Mouse (Mus musculus) liver, embryonic 12.5 days (tissue): Measurements from ENCODE around the gene Nisch. TPM values are rescaled to one million over a fixed set of nuclear protein-coding genes. Genes with fewer than 3 reads are reported as not detected.
A peak's percentile ranks its signal among the peaks of the same experiment; 100 is the strongest.

Experiments used
- ATAC-seq: fragments of 200-750 bp; cut with Nextera tagmentation; 2 replicates; pipeline ENCODE4 v1.8.0; 2017; ENCODE audit warnings: moderate number of reproducible peaks, mild to moderate bottlenecking, moderate library complexity
- H3K27ac ChIP-seq: fragments of 300-500 bp; sonication (generic); 2 replicates; pipeline ENCODE4 v1.5.1; 2016; ENCODE audit warnings: mild to moderate bottlenecking
- H3K27me3 ChIP-seq: fragments of 300-500 bp; sonication (generic); replicated peaks from 2 replicates; pipeline ENCODE4 v1.6.1; 2016; ENCODE audit warnings: mild to moderate bottlenecking, moderate library complexity
- H3K36me3 ChIP-seq: fragments of 300-500 bp; sonication (generic); 2 replicates; pipeline ENCODE4 v1.6.1; 2016; ENCODE audit warnings: mild to moderate bottlenecking, moderate library complexity
- H3K4me1 ChIP-seq: fragments of 300-500 bp; sonication (generic); 2 replicates; pipeline ENCODE4 v1.6.1; 2016
- H3K4me2 ChIP-seq: fragments of 300-500 bp; sonication (generic); 2 replicates; pipeline ENCODE4 v1.6.1; 2016; ENCODE audit warnings: mild to moderate bottlenecking, moderate library complexity
- H3K4me3 ChIP-seq: fragments of 300-500 bp; sonication (generic); 2 replicates; pipeline ENCODE4 v1.5.1; 2016; ENCODE audit warnings: mild to moderate bottlenecking, moderate library complexity
- H3K9ac ChIP-seq: fragments of 300-500 bp; sonication (generic); 2 replicates; pipeline ENCODE4 v1.6.1; 2016; ENCODE audit warnings: mild to moderate bottlenecking, moderate library complexity
- H3K9me3 ChIP-seq: fragments of 300-500 bp; sonication (generic); replicated peaks from 2 replicates; pipeline ENCODE4 v1.6.1; 2016; ENCODE audit warnings: mild to moderate bottlenecking, moderate library complexity
- WGBS: fragments of 180-500 bp; shearing (Covaris S2); methylation state at CpG from one replicate; pipeline ENCODE4 v1.1.7; 2016; ENCODE audit not compliant: insufficient replicate concordance; 5-methylcytosine and 5-hydroxymethylcytosine counted together
- polyA plus RNA-seq: library from polyadenylated mRNA; unstranded; fragments of >200 nt; fragmentation: Nextera tagmentation; extraction: Ambion mirVana; gene quantifications from 2 replicates; pipeline ENCODE4 v1.2.1, GENCODE M21; 2016

Gene Nisch
- polyA plus RNA-seq, 1 experiment from 2014 or later = 151 TPM

- H3K4me3 ChIP-seq = peak overlapping the region; percentile 92
- H3K4me2 ChIP-seq = peak overlapping the region; percentile 99
- H3K36me3 ChIP-seq = peaks cover 46% of the 10 kb centered on the region
- no peaks in the 10 kb centered on the region for H3K9me3 ChIP-seq
- H3K4me1 ChIP-seq = peaks cover 43% of the 10 kb centered on the region
- WGBS = 73% methylated on average over 7 of the region's 7 CpGs
- peak overlapping the region; percentile 95 for H3K9ac ChIP-seq
- H3K27ac ChIP-seq = peak overlapping the region; percentile 82
- no peak for ATAC-seq
- H3K27me3 ChIP-seq = no peaks in the 10 kb centered on the region
Measured at GRCm38 (mm10) chr14:31132491-31132975, 84.2 kb downstream of the Nisch start.

DNA sequence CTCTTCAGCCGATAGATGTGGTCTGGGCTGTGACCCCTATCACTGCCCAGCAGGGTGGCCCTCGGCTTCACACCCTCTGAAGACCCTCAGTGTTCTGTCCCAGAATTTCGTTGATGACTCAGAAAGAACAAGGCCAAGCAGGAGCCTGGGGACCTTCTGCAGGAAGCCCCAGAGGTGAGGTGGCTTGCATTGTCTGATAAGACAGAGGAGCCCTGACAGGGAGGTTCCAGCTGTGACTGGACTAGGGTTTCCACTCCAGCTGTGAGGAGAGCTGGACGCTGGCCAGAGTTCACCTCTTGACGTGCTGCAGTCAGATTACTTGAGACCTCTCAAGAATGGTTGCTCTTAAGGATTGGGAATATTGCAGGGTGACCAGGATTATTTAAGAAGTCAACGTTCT is 84.7 kb downstream of the Nisch start:
- WGBS = 10% methylated on average over 6 of the region's 6 CpGs
- peak overlapping the region; percentile 82 for H3K27ac ChIP-seq
- H3K9me3 ChIP-seq = no peaks in the 10 kb centered on the region
- H3K4me1 ChIP-seq = peaks cover 48% of the 10 kb centered on the region
- peaks cover 44% of the 10 kb centered on the region for H3K36me3 ChIP-seq
- ATAC-seq = no peak
- peak overlapping the region; percentile 92 for H3K4me3 ChIP-seq
- H3K4me2 ChIP-seq = peak overlapping the region; percentile 99
- peak overlapping the region; percentile 95 for H3K9ac ChIP-seq
- H3K27me3 ChIP-seq = no peaks in the 10 kb centered on the region

GRCm38 (mm10) chr14:31131272-31131821 is 85.4 kb downstream of the Nisch start:
- H3K4me1 ChIP-seq = peaks cover 54% of the 10 kb centered on the region
- ATAC-seq = no peak; the same call in 1 of the 2 replicates
- peak overlapping the region; percentile 99 for H3K4me2 ChIP-seq
- H3K9me3 ChIP-seq = no peaks in the 10 kb centered on the region
- H3K9ac ChIP-seq = peak overlapping the region; percentile 95
- H3K36me3 ChIP-seq = peaks cover 44% of the 10 kb centered on the region
- under 1% methylated on average over 43 of the region's 43 CpGs for WGBS
- peak overlapping the region; percentile 82 for H3K27ac ChIP-seq
- no peaks in the 10 kb centered on the region for H3K27me3 ChIP-seq
- H3K4me3 ChIP-seq = peak overlapping the region; percentile 92

DNA sequence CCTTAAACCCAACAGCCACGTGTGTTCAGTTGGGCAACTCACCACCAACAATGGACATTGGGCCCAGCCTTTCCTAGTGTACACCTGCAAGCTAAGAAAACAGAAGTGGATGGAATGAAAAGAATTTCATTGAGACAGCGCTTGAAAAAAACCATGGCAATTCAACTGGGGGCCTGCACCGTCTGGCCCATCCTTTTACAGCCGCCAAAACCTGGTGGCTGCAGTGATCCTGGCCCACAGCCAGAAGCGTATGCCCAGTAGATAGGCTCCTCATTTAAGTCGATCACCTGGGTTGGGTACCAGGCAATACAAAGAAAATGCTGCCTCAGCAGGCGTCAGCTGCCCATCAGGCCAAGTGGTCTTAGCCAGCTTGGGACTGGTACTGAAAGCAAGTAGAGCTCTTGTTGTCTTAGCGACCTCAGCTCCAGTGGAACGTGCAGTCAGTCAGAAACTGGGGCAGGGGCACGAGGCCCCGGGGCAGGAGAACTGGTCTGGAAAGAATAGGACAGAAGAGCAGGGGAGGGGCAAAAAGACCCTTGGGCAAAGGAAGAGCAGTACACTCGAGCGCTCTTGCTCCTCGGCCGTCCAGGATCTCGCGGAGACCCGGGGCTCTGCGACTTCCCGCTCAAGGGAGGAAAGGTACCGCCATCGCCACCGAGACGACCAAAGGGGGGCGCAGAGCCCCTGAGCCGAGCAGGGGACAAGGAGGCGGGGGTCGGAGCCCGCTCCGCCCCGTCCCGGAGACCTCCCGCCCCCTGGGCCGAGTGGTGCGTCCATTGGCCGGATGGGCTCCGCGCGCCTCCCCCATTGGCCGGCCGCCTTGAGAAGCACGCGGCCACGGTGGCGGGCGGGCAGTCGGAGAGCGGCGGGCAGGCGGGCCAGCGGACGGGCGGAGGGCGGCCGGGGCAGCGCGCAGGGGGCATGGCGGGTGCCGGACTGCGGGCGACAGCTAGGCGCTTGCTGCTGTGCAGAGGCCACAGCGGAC is 86.2 kb downstream of the Nisch start, which contains the start of gene Nt5dc2:
Nt5dc2 (plus strand) TSS at position 818 of the 985 bp plus-strand sequence.
- H3K4me1 ChIP-seq = peaks cover 63% of the 10 kb centered on the region

DNA sequence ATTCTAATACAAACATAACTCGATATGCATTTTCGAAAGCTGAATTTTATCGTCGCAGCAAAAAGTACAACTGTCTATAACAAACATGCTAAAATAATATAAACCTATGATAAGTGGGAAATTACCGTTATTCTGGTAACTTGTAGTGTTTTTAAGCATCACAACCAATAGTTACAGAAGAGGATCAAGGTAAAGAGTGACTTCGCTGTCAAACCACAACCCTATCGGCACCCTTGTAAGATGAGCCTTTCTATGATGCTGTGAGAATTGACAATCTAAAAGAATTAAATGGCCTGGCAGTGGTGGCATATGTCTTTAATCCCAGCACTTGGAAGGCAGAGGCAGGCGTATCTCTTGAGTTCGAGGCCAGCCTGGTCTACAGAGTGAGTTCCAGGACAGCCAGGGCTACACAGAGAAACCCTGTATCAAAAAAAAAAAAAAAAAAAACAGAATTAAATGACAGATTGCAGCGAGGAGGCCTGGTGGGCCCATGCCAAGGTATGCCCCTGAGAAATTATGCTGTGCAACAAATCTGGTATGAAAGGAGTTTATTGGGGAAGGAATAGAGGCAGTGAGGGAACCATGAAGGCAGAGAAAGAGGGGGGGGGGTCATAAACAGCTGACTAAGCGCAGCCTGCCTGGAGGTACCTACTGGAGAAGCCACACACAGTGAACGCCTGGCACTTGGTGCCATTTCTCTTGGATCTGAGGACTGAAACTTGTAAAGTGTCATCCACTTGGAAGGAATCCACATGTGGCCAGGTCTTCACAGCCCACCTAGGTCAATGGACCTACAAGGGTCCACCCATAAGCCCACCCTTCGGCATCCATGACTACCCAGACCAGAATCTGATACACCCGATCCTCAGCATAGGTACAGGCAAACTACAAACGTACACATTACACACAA is 87.2 kb downstream of the Nisch start:
- Histone ChIP-seq H3K4me2 (peak overlapping the region; percentile 99), H3K9me3 (no peaks in the 10 kb centered on the region), H3K27me3 (no peaks in the 10 kb centered on the region), H3K4me1 (peaks cover 72% of the 10 kb centered on the region), H3K4me3 (peak overlapping the region; percentile 92), H3K9ac (peak overlapping the region; percentile 47; the same call in 1 of the 2 replicates), H3K36me3 (peaks cover 41% of the 10 kb centered on the region), H3K27ac (peak overlapping the region; percentile 82)
- 60% methylated on average over 15 of the region's 15 CpGs for WGBS
- ATAC-seq = no peak

More for the DNA sequence above, 86.2 kb downstream of the Nisch start, which contains the start of gene Nt5dc2:
- H3K4me2 ChIP-seq = peak within 1 kb of the TSS; percentile 99
- H3K9ac ChIP-seq = peak within 1 kb of the TSS; percentile 95
- no peaks in the 10 kb centered on the region for H3K27me3 ChIP-seq
- H3K27ac ChIP-seq = peak within 1 kb of the TSS; percentile 82
- peaks cover 41% of the 10 kb centered on the region for H3K36me3 ChIP-seq
- peak; percentile 69 for ATAC-seq
- H3K9me3 ChIP-seq = no peaks in the 10 kb centered on the region
- WGBS = 6% methylated on average over 61 of the region's 63 CpGs
- peak within 1 kb of the TSS; percentile 92 for H3K4me3 ChIP-seq

- peaks cover 41% of the 10 kb centered on the region for H3K36me3 ChIP-seq
- peak within 1 kb of the TSS; percentile 86 for H3K27ac ChIP-seq
- peaks cover 76% of the 10 kb centered on the region for H3K4me1 ChIP-seq
- H3K4me3 ChIP-seq = peak within 1 kb of the TSS; percentile 92
- H3K9ac ChIP-seq = peak within 1 kb of the TSS; percentile 88
- peak; percentile 92 for ATAC-seq
- H3K9me3 ChIP-seq = no peaks in the 10 kb centered on the region
- under 1% methylated on average over 33 of the region's 33 CpGs for whole genome bisulfite sequencing
- peak within 1 kb of the TSS; percentile 99 for H3K4me2 ChIP-seq
- H3K27me3 ChIP-seq = no peaks in the 10 kb centered on the region
Measured at GRCm38 (mm10) chr14:31128826-31129219, 87.9 kb downstream of the Nisch start, which contains the start of gene Smim4. Gene Smim4 (minus strand): TSS chr14:31128956.

DNA sequence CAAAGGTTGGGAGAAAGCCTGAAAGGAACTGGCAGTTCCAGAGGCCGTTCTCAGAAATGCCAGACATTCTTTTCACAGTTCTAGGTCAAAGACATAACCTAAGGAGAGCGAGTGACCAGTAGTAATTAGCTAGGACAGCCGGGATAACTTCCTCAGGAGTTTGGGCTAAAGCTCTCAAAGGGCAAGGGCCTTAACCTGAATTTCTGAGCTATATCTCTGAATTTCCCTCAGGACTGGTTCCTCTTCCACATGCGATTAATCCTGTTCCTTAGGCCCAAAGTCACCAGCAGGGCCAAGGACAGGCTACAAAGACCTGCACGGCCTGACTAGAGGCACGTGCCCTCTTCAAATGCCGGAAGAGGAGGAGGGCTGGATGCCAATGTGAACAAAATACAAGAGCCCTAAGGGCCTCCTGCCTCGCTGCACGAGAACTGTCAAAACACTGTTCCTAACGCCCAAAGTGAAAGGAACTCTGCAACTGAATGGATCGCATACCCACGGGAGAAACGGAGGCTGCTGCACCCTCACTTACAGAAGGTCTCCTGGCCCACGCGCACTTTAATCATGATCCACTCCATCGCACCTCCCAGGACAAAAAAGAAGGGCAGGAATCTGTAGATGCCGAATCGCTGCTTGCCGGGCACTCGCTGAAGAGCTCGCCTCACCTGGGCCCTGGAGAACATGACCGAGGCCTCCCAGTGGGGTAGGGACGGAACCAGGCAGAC is 88.5 kb downstream of the Nisch start:
- 2% methylated on average over 23 of the region's 23 CpGs for whole genome bisulfite sequencing

DNA sequence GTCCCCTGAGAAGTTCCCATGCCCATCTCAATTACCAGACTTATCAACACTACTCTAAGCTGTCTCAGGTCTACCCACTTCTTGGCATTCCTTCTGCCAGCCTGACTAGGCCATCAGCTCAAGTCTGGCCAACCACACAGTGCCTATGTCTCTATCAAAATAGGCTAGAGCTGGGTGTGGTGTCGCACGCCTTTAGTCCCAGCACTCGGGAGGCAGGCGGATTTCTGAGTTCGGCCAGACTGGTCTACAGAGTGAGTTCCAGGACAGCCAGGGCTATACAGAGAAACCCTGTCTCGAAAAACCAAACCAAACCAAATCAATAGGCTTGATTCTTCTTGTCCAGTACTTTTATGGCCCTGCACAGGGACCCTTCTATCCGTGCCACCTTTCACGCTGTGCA is 89.9 kb downstream of the Nisch start:
- Histone ChIP-seq H3K9me3 (no peaks in the 10 kb centered on the region), H3K4me1 (peaks cover 56% of the 10 kb centered on the region)

More for the DNA sequence above, 88.5 kb downstream of the Nisch start:
- Histone ChIP-seq H3K27ac (peak overlapping the region; percentile 86), H3K9ac (peak overlapping the region; percentile 88), H3K27me3 (no peaks in the 10 kb centered on the region), H3K4me1 (peaks cover 70% of the 10 kb centered on the region), H3K4me2 (peak overlapping the region; percentile 99), H3K4me3 (peak overlapping the region; percentile 71), H3K36me3 (peaks cover 42% of the 10 kb centered on the region), H3K9me3 (no peaks in the 10 kb centered on the region)
- ATAC-seq = peak; percentile 4

GRCm38 (mm10) chr14:31125106-31126075 is 91.4 kb downstream of the Nisch start:
- WGBS = 59% methylated on average over 9 of the region's 9 CpGs
- H3K4me1 ChIP-seq = peaks cover 47% of the 10 kb centered on the region
- no peak for ATAC-seq
- peaks cover 63% of the 10 kb centered on the region for H3K36me3 ChIP-seq
- H3K4me3 ChIP-seq = no peak overlapping the region
- H3K27me3 ChIP-seq = no peaks in the 10 kb centered on the region
- peak overlapping the region; percentile 74 for H3K27ac ChIP-seq
- peak overlapping the region; percentile 17; the same call in 1 of the 2 replicates for H3K9ac ChIP-seq
- H3K4me2 ChIP-seq = peak overlapping the region; percentile 99
- no peaks in the 10 kb centered on the region for H3K9me3 ChIP-seq

More for the DNA sequence above, 89.9 kb downstream of the Nisch start:
- peak overlapping the region; percentile 99 for H3K4me2 ChIP-seq
- H3K27me3 ChIP-seq = no peaks in the 10 kb centered on the region
- peak overlapping the region; percentile 74 for H3K27ac ChIP-seq
- peaks cover 52% of the 10 kb centered on the region for H3K36me3 ChIP-seq
- ATAC-seq = no peak
- peak overlapping the region; percentile 49 for H3K4me3 ChIP-seq
- 67% methylated on average over 8 of the region's 8 CpGs for WGBS
- H3K9ac ChIP-seq = peak overlapping the region; percentile 47
